Mouse (Mus musculus): ENCODE data around the gene Xylb. TPM values are rescaled to one million over a fixed set of nuclear protein-coding genes. Genes with fewer than 3 reads are reported as not detected.
A peak's percentile ranks its signal among the peaks of the same experiment; 100 is the strongest.

The Xylb gene
- polyA plus RNA-seq, 1 experiment from 2014 or later: 5.1 TPM

DNA sequence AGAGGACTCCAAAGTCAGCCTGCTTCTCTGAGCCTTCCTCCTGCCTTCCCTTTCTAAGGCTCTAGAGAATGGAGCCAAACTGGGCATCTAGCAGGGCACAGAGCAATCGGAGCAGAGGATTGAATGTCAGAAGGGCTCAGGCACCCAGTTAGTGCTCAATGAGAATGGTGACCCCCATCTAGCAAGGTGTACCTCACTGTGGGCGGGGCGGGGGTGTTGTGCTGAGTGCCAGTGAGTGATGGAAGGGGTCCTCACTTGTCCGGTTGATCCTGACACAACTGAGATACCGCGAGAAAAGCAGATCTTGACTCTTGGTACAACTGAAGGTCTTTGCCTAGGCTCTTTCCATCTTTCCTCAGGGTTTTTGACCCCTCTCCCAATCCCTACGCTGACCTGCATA lies 18.1 kb upstream of the Xylb start:
- H3K9me3 ChIP-seq (ENCODE audit: control insufficient read depth, low read length): no peaks in the 10 kb centered on the region
- peak overlapping the region; percentile 86 for H3K4me3 ChIP-seq (ENCODE audit: low read length)
- peak overlapping the region; percentile 96 for H3K4me2 ChIP-seq (ENCODE audit: low read depth, low read length)
- no peaks in the 10 kb centered on the region for H3K27me3 ChIP-seq (ENCODE audit: control insufficient read depth, insufficient read depth, low read depth, low read length)
- H3K9ac ChIP-seq (ENCODE audit: low read length): peak overlapping the region; percentile 91
- H3K27ac ChIP-seq (ENCODE audit: low read length): no peak overlapping the region
- 38% methylated on average over 7 of the region's 7 CpGs for WGBS
- H3K4me1 ChIP-seq (replicated peaks; ENCODE audit: control insufficient read depth, insufficient read depth, low read length): peaks cover 24% of the 10 kb centered on the region
- no peak for ATAC-seq (ENCODE audit: low read depth)
- peaks cover 9% of the 10 kb centered on the region for H3K36me3 ChIP-seq (ENCODE audit: control insufficient read depth, insufficient read depth, low read length)

DNA sequence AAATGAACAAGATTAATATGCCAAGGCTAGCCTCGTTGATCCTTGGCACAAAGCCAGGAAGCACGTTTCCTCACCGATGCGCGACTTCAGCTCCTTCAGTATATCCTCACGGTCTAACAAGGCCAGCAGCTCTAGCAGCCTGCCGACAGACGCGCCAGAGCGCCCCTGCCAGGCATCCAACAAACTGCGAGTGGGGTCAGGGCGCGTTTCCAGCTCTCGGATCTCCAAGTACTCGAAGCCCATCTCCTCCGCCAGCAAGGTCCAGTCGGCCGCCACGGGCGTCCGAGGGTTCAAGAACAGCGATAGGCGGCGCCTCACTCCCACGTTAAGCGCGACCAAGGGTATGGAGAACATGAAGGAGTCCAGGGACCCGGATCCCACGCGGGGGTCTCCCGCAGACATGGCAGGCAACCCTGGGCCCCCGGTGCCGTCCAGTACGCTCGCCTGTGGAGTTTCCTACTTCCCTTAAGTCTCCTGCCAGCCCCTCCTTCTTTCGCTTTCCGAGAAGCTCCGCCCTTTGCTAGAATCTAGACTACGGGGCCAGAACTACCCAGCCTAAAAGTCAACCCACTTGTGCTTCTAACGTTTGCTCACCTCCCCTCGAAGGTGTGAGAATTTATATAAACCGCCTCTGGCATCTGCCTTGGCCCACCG lies 17.5 kb upstream of the Xylb start, which contains the start of gene Acaa1a:
TSS of gene Acaa1a (plus strand) at position 119 of the 654 bp plus-strand sequence.
- no peaks in the 10 kb centered on the region for H3K27me3 ChIP-seq (ENCODE audit: control insufficient read depth, insufficient read depth, low read depth, low read length)
- WGBS: under 1% methylated on average over 43 of the region's 43 CpGs
- peak; percentile 3; the same call in 1 of the 2 replicates for ATAC-seq (ENCODE audit: low read depth)
- peak within 1 kb of the TSS; percentile 91 for H3K9ac ChIP-seq (ENCODE audit: low read length)
- H3K4me3 ChIP-seq (ENCODE audit: low read length): peak within 1 kb of the TSS; percentile 86
- H3K36me3 ChIP-seq (ENCODE audit: control insufficient read depth, insufficient read depth, low read length): peaks cover 12% of the 10 kb centered on the region
- peaks cover 18% of the 10 kb centered on the region for H3K4me1 ChIP-seq (replicated peaks; ENCODE audit: control insufficient read depth, insufficient read depth, low read length)
- no peaks in the 10 kb centered on the region for H3K9me3 ChIP-seq (ENCODE audit: control insufficient read depth, low read length)
- H3K4me2 ChIP-seq (ENCODE audit: low read depth, low read length): peak within 1 kb of the TSS; percentile 96
- H3K27ac ChIP-seq (ENCODE audit: low read length): peak within 1 kb of the TSS; percentile 96

DNA sequence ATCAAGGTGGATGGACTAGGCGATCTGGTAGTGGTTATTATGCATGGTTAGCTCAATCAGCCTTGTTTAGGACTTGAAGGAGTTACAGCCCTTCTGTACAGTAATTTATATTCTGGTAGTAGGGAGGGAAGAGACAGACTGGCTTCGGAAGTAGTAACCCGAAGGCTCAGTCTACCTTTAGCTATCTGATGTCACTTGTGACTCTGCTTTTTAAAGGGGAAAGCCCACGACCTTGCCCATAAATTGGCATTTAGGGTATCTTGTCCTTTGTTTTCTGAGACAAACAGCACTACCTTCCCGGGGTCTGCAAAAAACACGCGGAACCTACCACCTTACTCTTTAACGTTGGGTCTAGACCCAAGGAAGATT lies 17.0 kb upstream of the Xylb start:
- no peak for ATAC-seq (ENCODE audit: low read depth)
- Histone ChIP-seq H3K27me3 (ENCODE audit: control insufficient read depth, insufficient read depth, low read depth, low read length) (no peaks in the 10 kb centered on the region), H3K4me2 (ENCODE audit: low read depth, low read length) (peak overlapping the region; percentile 96), H3K9me3 (ENCODE audit: control insufficient read depth, low read length) (no peaks in the 10 kb centered on the region), H3K36me3 (ENCODE audit: control insufficient read depth, insufficient read depth, low read length) (peaks cover 16% of the 10 kb centered on the region), H3K9ac (ENCODE audit: low read length) (peak overlapping the region; percentile 91), H3K4me1 (replicated peaks; ENCODE audit: control insufficient read depth, insufficient read depth, low read length) (peaks cover 18% of the 10 kb centered on the region), H3K27ac (ENCODE audit: low read length) (peak overlapping the region; percentile 96), H3K4me3 (ENCODE audit: low read length) (peak overlapping the region; percentile 86)
- WGBS: 2% methylated on average over 8 of the region's 8 CpGs

DNA sequence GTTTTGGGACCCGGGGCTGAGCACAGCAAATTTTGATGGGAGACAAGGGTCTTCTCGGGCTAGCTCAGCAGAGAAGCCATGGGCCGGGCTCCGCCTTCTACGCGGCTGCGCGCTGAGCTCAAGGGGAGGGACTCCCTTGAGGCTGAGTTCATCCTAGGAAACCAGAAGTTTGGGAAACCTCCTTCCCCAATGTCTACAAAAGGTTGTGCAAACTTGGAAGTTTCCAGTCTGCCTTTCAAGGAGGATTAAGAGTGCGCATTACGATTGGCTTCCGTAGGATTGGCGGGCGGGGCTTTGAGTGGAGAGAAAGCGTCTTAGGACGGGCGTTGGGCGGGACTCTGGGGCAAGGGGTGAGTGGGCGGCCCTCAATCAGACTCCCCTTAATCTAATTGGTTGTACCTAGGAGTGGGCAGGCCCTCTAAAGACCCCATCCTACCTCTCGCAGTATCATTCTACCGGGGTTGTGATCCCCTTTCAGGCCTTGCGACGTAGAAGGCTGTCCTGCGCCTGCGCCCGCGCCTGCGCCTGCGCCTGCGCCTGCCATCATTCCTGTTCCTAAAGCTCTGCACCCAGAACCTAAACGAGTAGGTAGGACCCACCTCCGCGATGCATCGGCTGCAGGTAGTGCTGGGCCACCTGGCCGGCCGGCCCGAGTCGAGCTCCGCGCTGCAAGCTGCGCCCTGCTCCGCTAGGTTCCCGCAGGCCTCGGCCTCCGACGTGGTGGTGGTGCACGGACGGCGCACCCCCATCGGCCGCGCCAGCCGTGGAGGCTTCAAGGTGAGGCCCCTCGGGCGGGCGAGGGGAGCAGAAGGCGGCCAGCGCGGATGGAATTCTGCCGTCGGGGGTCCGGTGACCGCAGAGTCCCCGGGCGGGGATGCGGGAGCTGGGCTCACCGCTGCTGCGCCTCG lies 16.0 kb upstream of the Xylb start, which contains the start of gene Myd88:
TSS of gene Myd88 (minus strand) at position 503 of the 908 bp plus-strand sequence.
- H3K9ac ChIP-seq (ENCODE audit: low read length): peak within 1 kb of the TSS; percentile 91
- H3K4me3 ChIP-seq (ENCODE audit: low read length): peak within 1 kb of the TSS; percentile 86
- H3K9me3 ChIP-seq (ENCODE audit: control insufficient read depth, low read length): no peaks in the 10 kb centered on the region
- H3K27ac ChIP-seq (ENCODE audit: low read length): peak within 1 kb of the TSS; percentile 96
- peak; percentile 98 for ATAC-seq (ENCODE audit: low read depth)
- H3K4me1 ChIP-seq (replicated peaks; ENCODE audit: control insufficient read depth, insufficient read depth, low read length): peaks cover 18% of the 10 kb centered on the region
- peak within 1 kb of the TSS; percentile 96 for H3K4me2 ChIP-seq (ENCODE audit: low read depth, low read length)
- H3K27me3 ChIP-seq (ENCODE audit: control insufficient read depth, insufficient read depth, low read depth, low read length): no peaks in the 10 kb centered on the region
- under 1% methylated on average over 68 of the region's 68 CpGs for WGBS
- peaks cover 15% of the 10 kb centered on the region for H3K36me3 ChIP-seq (ENCODE audit: control insufficient read depth, insufficient read depth, low read length)

DNA sequence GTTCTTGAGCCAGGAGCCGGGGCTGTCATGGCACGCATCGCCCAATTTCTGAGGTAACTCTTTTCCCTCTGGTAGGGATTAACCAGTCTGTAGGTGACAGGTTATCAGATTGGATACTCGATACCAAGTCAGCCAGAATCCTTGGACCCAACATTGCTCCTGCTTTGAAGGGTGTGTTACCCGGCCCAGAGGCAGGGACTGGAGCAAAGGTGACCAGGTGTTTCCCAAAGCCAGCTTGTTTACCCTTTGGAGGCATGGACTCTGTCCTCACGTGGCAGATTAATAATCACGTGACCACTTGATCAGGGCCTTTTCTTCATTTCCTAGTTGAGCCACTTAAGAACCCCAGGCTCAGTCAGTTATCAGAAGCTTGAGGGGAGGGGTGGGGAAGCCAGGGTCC lies 14.5 kb upstream of the Xylb start:
- no peak for ATAC-seq (ENCODE audit: low read depth)
- Histone ChIP-seq H3K4me1 (replicated peaks; ENCODE audit: control insufficient read depth, insufficient read depth, low read length) (peaks cover 18% of the 10 kb centered on the region), H3K4me2 (ENCODE audit: low read depth, low read length) (no peak overlapping the region), H3K9me3 (ENCODE audit: control insufficient read depth, low read length) (no peaks in the 10 kb centered on the region), H3K27me3 (ENCODE audit: control insufficient read depth, insufficient read depth, low read depth, low read length) (no peaks in the 10 kb centered on the region), H3K9ac (ENCODE audit: low read length) (peak overlapping the region; percentile 91), H3K36me3 (ENCODE audit: control insufficient read depth, insufficient read depth, low read length) (peaks cover 16% of the 10 kb centered on the region; the same call in 1 of the 2 replicates), H3K4me3 (ENCODE audit: low read length) (no peak overlapping the region), H3K27ac (ENCODE audit: low read length) (no peak overlapping the region)
- 81% methylated on average over 7 of the region's 7 CpGs for WGBS

DNA sequence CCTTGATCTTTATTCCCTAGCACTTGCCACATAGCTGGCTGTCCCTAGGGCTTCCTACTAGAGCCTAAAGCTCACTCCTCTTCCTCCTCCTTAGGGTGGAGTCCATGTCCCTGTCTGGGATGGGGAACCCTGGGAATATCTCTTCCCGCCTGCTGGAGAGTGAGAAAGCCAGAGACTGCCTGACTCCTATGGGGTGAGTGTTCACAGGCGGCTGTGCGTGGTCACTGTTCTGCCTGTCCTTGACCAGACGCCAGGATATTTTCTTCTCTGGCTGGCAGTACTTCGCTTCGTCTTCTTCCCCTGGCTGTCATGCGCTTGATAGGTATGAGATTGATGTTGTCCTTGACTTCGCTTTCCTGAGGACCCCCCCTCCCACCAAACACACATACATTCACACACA lies 10.8 kb upstream of the Xylb start:
- 89% methylated on average over 8 of the region's 8 CpGs for WGBS
- no peak for ATAC-seq (ENCODE audit: low read depth)
- H3K4me1 ChIP-seq (replicated peaks; ENCODE audit: control insufficient read depth, insufficient read depth, low read length): peaks cover 12% of the 10 kb centered on the region
- no peaks in the 10 kb centered on the region for H3K9me3 ChIP-seq (ENCODE audit: control insufficient read depth, low read length)
- no peak overlapping the region for H3K4me2 ChIP-seq (ENCODE audit: low read depth, low read length)
- H3K4me3 ChIP-seq (ENCODE audit: low read length): no peak overlapping the region
- no peaks in the 10 kb centered on the region for H3K27me3 ChIP-seq (ENCODE audit: control insufficient read depth, insufficient read depth, low read depth, low read length)
- peaks cover 22% of the 10 kb centered on the region for H3K36me3 ChIP-seq (ENCODE audit: control insufficient read depth, insufficient read depth, low read length)
- H3K9ac ChIP-seq (ENCODE audit: low read length): no peak overlapping the region
- H3K27ac ChIP-seq (ENCODE audit: low read length): no peak overlapping the region

DNA sequence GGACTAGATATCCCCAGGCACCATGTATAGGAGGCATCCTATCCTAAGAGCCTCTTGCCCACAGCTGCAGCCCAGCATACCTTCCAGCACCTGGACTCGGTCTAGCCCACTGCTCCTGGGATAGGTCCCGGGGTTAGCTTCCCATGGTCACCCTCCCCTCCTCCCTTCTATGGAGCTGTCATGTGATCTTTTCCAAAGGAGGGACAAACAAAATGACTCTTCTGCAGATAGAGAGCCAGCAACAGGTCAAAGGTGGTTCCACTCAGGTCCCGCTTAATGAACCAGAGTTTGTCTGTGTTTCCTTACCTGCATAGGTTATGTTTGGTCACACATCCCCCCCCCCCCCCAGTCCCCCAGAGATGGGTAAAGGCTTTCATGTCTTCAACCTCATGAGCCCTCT lies 6.7 kb upstream of the Xylb start:
- Histone ChIP-seq H3K9ac (ENCODE audit: low read length) (no peak overlapping the region), H3K4me1 (replicated peaks; ENCODE audit: control insufficient read depth, insufficient read depth, low read length) (no peaks in the 10 kb centered on the region), H3K9me3 (ENCODE audit: control insufficient read depth, low read length) (no peaks in the 10 kb centered on the region), H3K27me3 (ENCODE audit: control insufficient read depth, insufficient read depth, low read depth, low read length) (no peaks in the 10 kb centered on the region), H3K36me3 (ENCODE audit: control insufficient read depth, insufficient read depth, low read length) (peaks cover 10% of the 10 kb centered on the region), H3K27ac (ENCODE audit: low read length) (no peak overlapping the region), H3K4me2 (ENCODE audit: low read depth, low read length) (no peak overlapping the region), H3K4me3 (ENCODE audit: low read length) (no peak overlapping the region)
- no peak for ATAC-seq (ENCODE audit: low read depth)
- WGBS: 85% methylated on average over 3 of the region's 3 CpGs

DNA sequence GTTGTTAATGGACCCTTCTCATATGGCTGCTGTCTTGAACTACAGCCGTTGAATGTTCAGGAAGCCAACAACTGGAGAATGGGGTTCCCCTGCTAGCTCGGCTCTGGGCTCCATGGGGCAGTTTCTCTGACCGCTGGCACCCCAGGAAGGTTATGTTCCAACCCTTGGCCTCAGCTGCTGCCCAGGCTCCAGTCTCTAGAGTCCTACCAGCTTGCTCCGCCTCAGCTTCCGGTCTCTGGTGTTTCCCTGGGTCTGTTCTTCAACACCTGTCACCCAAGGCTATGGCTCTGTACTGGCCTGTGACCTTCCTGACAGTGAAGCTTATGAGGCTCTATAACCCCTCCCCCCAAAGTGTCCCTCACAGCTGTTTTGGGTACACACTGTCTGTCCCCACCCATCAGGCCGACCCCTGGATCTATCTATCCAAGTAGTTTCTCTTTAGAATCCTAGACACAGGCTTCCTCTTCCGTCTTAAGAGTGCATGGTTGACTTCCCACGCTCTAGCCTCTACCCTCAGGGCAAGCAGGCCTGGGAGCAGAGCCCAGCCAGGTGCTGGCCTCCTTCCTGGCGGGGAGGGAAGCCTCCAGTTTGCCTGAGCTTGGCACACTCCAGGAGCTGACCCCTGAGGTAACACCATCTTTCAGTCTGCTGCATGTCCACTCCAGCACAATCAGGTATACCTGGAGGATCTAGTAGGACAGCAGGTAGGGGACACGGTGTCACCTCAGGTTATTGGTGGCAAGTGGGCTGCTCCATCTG lies 6.1 kb upstream of the Xylb start:
- no peaks in the 10 kb centered on the region for H3K4me1 ChIP-seq (replicated peaks; ENCODE audit: control insufficient read depth, insufficient read depth, low read length)
- H3K27ac ChIP-seq (ENCODE audit: low read length): no peak overlapping the region
- H3K27me3 ChIP-seq (ENCODE audit: control insufficient read depth, insufficient read depth, low read depth, low read length): no peaks in the 10 kb centered on the region
- WGBS: 90% methylated on average over 10 of the region's 10 CpGs
- peaks cover 10% of the 10 kb centered on the region for H3K36me3 ChIP-seq (ENCODE audit: control insufficient read depth, insufficient read depth, low read length)
- H3K9ac ChIP-seq (ENCODE audit: low read length): no peak overlapping the region
- no peak for ATAC-seq (ENCODE audit: low read depth)
- no peaks in the 10 kb centered on the region for H3K9me3 ChIP-seq (ENCODE audit: control insufficient read depth, low read length)
- H3K4me2 ChIP-seq (ENCODE audit: low read depth, low read length): no peak overlapping the region
- no peak overlapping the region for H3K4me3 ChIP-seq (ENCODE audit: low read length)

DNA sequence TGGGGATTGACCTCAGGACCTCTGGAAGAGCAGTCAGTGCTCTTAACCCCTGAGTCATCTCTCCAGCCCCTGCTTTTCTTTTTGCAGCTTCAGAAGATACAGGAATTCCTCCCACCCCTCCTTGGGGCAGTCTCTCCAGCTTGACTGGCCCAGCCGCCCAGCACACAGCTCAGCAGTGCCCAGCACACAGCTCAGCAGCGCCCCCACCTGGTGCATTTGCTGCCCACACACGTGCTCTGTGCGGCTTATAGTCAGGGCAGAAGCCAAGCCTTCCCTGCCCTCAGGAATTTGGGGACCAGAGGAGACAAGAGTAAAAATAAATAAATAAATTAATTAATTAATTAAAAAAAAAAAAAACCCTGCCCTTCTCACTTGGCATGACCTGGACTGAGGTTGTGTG lies 5.1 kb upstream of the Xylb start:
- WGBS: 24% methylated on average over 4 of the region's 4 CpGs
- no peak overlapping the region for H3K27ac ChIP-seq (ENCODE audit: low read length)
- peak; percentile 70 for ATAC-seq (ENCODE audit: low read depth)
- H3K27me3 ChIP-seq (ENCODE audit: control insufficient read depth, insufficient read depth, low read depth, low read length): no peaks in the 10 kb centered on the region
- no peak overlapping the region for H3K9ac ChIP-seq (ENCODE audit: low read length)
- peaks cover 9% of the 10 kb centered on the region for H3K36me3 ChIP-seq (ENCODE audit: control insufficient read depth, insufficient read depth, low read length)
- no peaks in the 10 kb centered on the region for H3K9me3 ChIP-seq (ENCODE audit: control insufficient read depth, low read length)
- no peak overlapping the region for H3K4me3 ChIP-seq (ENCODE audit: low read length)
- no peak overlapping the region for H3K4me2 ChIP-seq (ENCODE audit: low read depth, low read length)
- H3K4me1 ChIP-seq (replicated peaks; ENCODE audit: control insufficient read depth, insufficient read depth, low read length): no peaks in the 10 kb centered on the region

All from lung, embryonic 16.5 days (tissue).